Mouse (Mus musculus) thymus, adult 2 months (tissue): ENCODE results near the gene Commd3.

Experiments used
- CTCF ChIP-seq: fragments of 200-500 bp; IDR thresholded peaks from 2 replicates; pipeline ENCODE4 v1.5.1; 2012; ENCODE audit warnings: mild to moderate bottlenecking, control low read depth, low read length, moderate library complexity, borderline replicate concordance; ENCODE audit not compliant: control insufficient read depth, poor library complexity, insufficient read depth; ENCODE audit errors: extremely low read depth
- POLR2A ChIP-seq: fragments of 200-500 bp; IDR thresholded peaks from 2 replicates; pipeline ENCODE4 v1.6.1; 2012; ENCODE audit warnings: mild to moderate bottlenecking, low read length, control low read depth, moderate library complexity; ENCODE audit not compliant: control insufficient read depth, poor library complexity, insufficient read depth; ENCODE audit errors: extremely low read depth

DNA sequence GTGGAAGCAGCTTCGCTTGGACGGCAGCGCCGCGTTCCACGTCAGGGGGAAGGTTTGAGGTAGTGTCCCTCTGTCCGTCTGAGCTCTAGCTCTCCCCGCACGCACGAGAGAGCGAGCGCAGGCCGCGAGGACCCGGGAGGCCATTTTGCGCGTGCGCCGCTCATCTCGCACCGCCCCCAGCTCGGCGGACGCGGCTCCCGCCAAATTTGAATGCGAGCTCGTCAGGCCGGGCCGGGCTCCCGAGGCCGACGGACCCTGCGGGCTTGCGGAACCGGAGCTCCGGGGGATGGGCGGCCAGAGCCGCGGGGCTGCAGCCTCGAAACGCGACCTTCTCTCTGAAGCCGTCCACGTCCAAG lies 16.5 kb downstream of the Commd3 start:
- no peak for TF ChIP-seq POLR2A
- TF ChIP-seq CTCF, result no peak
